Mouse (Mus musculus): Measurements from ENCODE around the gene Vapa.

- TF ChIP-seq MYC (IDR thresholded peaks at IDR 0.05; ENCODE audit: low read depth, low read length), result no peak
- TF ChIP-seq JUND (IDR thresholded peaks at IDR 0.05; ENCODE audit: low read depth, low read length), result no peak
- TF ChIP-seq CTCF (IDR thresholded peaks at IDR 0.05 in 2 of 3, conservative IDR thresholded peaks at IDR 0.05 in 1 of 3; ENCODE audit: control insufficient read depth in 1 of 3, insufficient read depth in 1 of 3, low read depth in 2 of 3, low read length in 3 of 3, poor library complexity in 1 of 3, severe bottlenecking in 1 of 3), result no peak
- no peak for TF ChIP-seq NELFE (IDR thresholded peaks at IDR 0.05; ENCODE audit: low read depth, low read length)
- TF ChIP-seq NRF1 (IDR thresholded peaks at IDR 0.05; ENCODE audit: insufficient read depth, low read depth, low read length, poor library complexity, severe bottlenecking), result no peak
- no peak for TF ChIP-seq ELF1 (IDR thresholded peaks at IDR 0.05; ENCODE audit: low read depth, low read length)
- TF ChIP-seq HCFC1 (IDR thresholded peaks at IDR 0.05; ENCODE audit: low read depth, low read length), result no peak
- no peak for TF ChIP-seq POLR2A (IDR thresholded peaks at IDR 0.05; ENCODE audit: control insufficient read depth in 1 of 2, insufficient read depth in 1 of 2, low read depth in 1 of 2, low read length in 2 of 2, poor library complexity in 1 of 2)
- no peak for TF ChIP-seq POLR2AphosphoS2 (IDR thresholded peaks at IDR 0.05; ENCODE audit: low read length)
- TF ChIP-seq MAX (IDR thresholded peaks at IDR 0.05; ENCODE audit: low read length), result no peak
Measured at GRCm38 (mm10) chr17:65561361-65562015, 51.9 kb downstream of the Vapa start.
